ENCODE assay signal across 19 mouse cellular contexts in the genomic region with DNA sequence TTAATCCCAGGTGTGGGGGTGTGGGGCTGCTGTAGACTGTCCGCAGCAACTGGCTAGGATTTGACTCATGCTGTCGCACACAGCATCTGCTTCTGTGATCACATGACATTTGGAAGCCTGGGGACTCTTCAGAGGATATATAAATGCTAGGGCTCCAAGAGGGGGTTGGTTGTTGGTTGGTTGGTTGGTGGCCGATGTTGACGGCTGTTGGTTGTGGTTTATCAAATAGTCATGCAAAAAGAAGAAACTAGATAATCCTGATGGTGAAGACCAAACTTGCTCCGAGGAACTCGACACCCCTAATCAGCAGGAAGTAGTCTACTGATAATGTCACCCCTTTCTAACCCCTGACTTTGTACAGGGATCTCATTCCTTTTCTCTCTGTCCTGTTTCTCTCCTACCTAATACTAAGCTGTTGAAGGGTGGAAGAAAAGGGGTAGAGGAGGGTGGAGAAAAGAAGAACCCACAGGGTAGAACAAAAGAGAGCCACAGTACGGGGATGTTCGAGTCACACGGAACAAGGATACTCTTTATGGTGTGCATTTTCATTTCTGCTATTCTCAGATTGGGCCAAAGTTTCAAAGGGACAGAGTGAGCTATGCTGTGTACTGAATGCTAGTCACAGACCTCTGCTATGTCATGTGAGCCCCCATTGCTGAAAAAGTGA.
"Had no signal": no experiment of that assay in that cellular context is flagged by ENCODE, and none has a peak within 500 bp of the region (broad histone marks: within the 10 kb centered on the region; RNA-seq: fewer than 3 reads in every experiment).

No protein-coding gene starts in this region.

- H3K27me3 ChIP-seq: lung, embryonic 15.5 days; midbrain, embryonic 12.5 days; midbrain, embryonic 15.5 days; neural tube, embryonic 12.5 days; neural tube, embryonic 15.5 days had no signal

- H3K4me2 ChIP-seq: lung, embryonic 15.5 days; midbrain, embryonic 12.5 days; midbrain, embryonic 15.5 days; neural tube, embryonic 12.5 days; neural tube, embryonic 15.5 days had no signal

- H3K4me1 ChIP-seq: lung, embryonic 15.5 days; midbrain, embryonic 15.5 days; neural tube, embryonic 12.5 days; neural tube, embryonic 15.5 days had no signal

- H3K36me3 ChIP-seq: lung, embryonic 15.5 days; midbrain, embryonic 12.5 days; midbrain, embryonic 15.5 days; neural tube, embryonic 12.5 days; neural tube, embryonic 15.5 days had no signal

- H3K9me3 ChIP-seq: lung, embryonic 15.5 days; midbrain, embryonic 12.5 days; midbrain, embryonic 15.5 days; neural tube, embryonic 12.5 days; neural tube, embryonic 15.5 days had no signal

- ATAC-seq: midbrain, embryonic 15.5 days had no signal

- H3K4me3 ChIP-seq: lung, embryonic 15.5 days; midbrain, embryonic 12.5 days; midbrain, embryonic 15.5 days; neural tube, embryonic 12.5 days; neural tube, embryonic 15.5 days had no signal

- DNase-seq: kidney, adult 18-20 months; kidney, adult 9 months; kidney, postnatal 14 days; kidney, postnatal 4 days; lung, adult 18-20 months; lung, postnatal 10 days; lung, postnatal 36 days; right cerebral cortex, adult 18-20 months; right cerebral cortex, postnatal 14 days; right cerebral cortex, postnatal 4 days; thymus, adult 2 months; thymus, postnatal 14 days had no signal

- H3K27ac ChIP-seq: liver, embryonic 14.5 days; lung, embryonic 15.5 days; midbrain, embryonic 12.5 days; midbrain, embryonic 15.5 days; neural tube, embryonic 12.5 days; neural tube, embryonic 15.5 days; stomach, postnatal 0 days had no signal

- H3K9ac ChIP-seq: liver, embryonic 14.5 days; lung, embryonic 15.5 days; midbrain, embryonic 12.5 days; midbrain, embryonic 15.5 days; neural tube, embryonic 12.5 days; neural tube, embryonic 15.5 days had no signal
